Mouse (Mus musculus): ENCODE results near the gene Nasp. TPM values are rescaled to one million over a fixed set of nuclear protein-coding genes. Genes with fewer than 3 reads are reported as not detected.

Gene Nasp
- polyA plus RNA-seq, 1 experiment from 2014 or later: 174 TPM

Other genes with a start within 250 kb of the Nasp start
- 15.4 and 15.5 TPM in 2 replicates for gene Mast2, start 163.8 kb downstream of the Nasp start, polyA plus RNA-seq (2016; fragmentation: Nextera tagmentation; extraction: Ambion mirVana)
- gene Ipp, start 120.4 kb downstream of the Nasp start, polyA plus RNA-seq (2016; fragmentation: Nextera tagmentation; extraction: Ambion mirVana): 13.8 and 17.5 TPM in 2 replicates
- gene Tmem69, start 72.0 kb downstream of the Nasp start, polyA plus RNA-seq (2016; fragmentation: Nextera tagmentation; extraction: Ambion mirVana): 23.8 and 24.5 TPM in 2 replicates
- 16.8 and 28.4 TPM in 2 replicates for gene Gpbp1l1, start 70.3 kb downstream of the Nasp start, polyA plus RNA-seq (2016; fragmentation: Nextera tagmentation; extraction: Ambion mirVana)
- gene Ccdc17, start 31.3 kb downstream of the Nasp start, polyA plus RNA-seq (2016; fragmentation: Nextera tagmentation; extraction: Ambion mirVana): 1.7 and 2.8 TPM in 2 replicates
- 664 and 694 TPM in 2 replicates for gene Akr1a1, start 23.7 kb upstream of the Nasp start, polyA plus RNA-seq (2016; fragmentation: Nextera tagmentation; extraction: Ambion mirVana)
- 1,191 and 1,224 TPM in 2 replicates for gene Prdx1, start 57.6 kb upstream of the Nasp start, polyA plus RNA-seq (2016; fragmentation: Nextera tagmentation; extraction: Ambion mirVana)
- 33.6 and 37.0 TPM in 2 replicates for gene Mmachc, start 80.5 kb upstream of the Nasp start, polyA plus RNA-seq (2016; fragmentation: Nextera tagmentation; extraction: Ambion mirVana)
- gene Ccdc163, start 80.6 kb upstream of the Nasp start, polyA plus RNA-seq (2016; fragmentation: Nextera tagmentation; extraction: Ambion mirVana): 21.2 and 23.2 TPM in 2 replicates
- gene Tesk2, start 93.0 kb upstream of the Nasp start, polyA plus RNA-seq (2016; fragmentation: Nextera tagmentation; extraction: Ambion mirVana): 3.2 and 5.1 TPM in 2 replicates
- gene Toe1, start 179.7 kb upstream of the Nasp start, polyA plus RNA-seq (2016; fragmentation: Nextera tagmentation; extraction: Ambion mirVana): 24.5 and 29.4 TPM in 2 replicates
- gene Mutyh, start 179.8 kb upstream of the Nasp start, polyA plus RNA-seq (2016; fragmentation: Nextera tagmentation; extraction: Ambion mirVana): 13.9 and 19.4 TPM in 2 replicates
- gene Hpdl, start 193.8 kb upstream of the Nasp start, polyA plus RNA-seq (2016; fragmentation: Nextera tagmentation; extraction: Ambion mirVana): 0.73 and 1.3 TPM in 2 replicates
- gene Zswim5, start 249.4 kb upstream of the Nasp start, polyA plus RNA-seq (2016; fragmentation: Nextera tagmentation; extraction: Ambion mirVana): 0.57 and 1.1 TPM in 2 replicates